Mouse (Mus musculus) ES-E14 (cell line): ENCODE data around the gene Stt3a.

Experiments used
- CHD2 ChIP-seq: IDR thresholded peaks from 2 replicates; pipeline ENCODE4 v1.6.1; 2014; ENCODE audit warnings: mild to moderate bottlenecking, low read depth, low read length, inconsistent platforms
- ZC3H11A ChIP-seq: IDR thresholded peaks from 2 replicates; pipeline ENCODE4 v1.6.1; 2012; ENCODE audit warnings: low read depth, mild to moderate bottlenecking, inconsistent platforms, low read length, borderline replicate concordance

GRCm38 (mm10) chr9:36705923-36706322 is 61.6 kb downstream of the Stt3a start:
- TF ChIP-seq CHD2 (no peak), ZC3H11A (no peak)
